Mouse (Mus musculus): Measurements from ENCODE around the gene Arcn1.
A peak's percentile ranks its signal among the peaks of the same experiment; 100 is the strongest.

Arcn1 gene

GRCm38 (mm10) chr9:44740663-44741192 is 26.9 kb downstream of the Arcn1 start:
- DNase-seq, result no peak

- DNase-seq, result peak; percentile 53
These were observed 30.2 kb downstream of the Arcn1 start for GRCm38 (mm10) chr9:44737240-44737949.

GRCm38 (mm10) chr9:44736301-44736700 is 31.3 kb downstream of the Arcn1 start:
- peak; percentile 41 for DNase-seq

- DNase-seq, result peak; percentile 43
These were observed 31.8 kb downstream of the Arcn1 start for GRCm38 (mm10) chr9:44735886-44736285.

- DNase-seq, result peak; percentile 72
These were observed 32.8 kb downstream of the Arcn1 start, which contains the start of gene Phldb1 for GRCm38 (mm10) chr9:44734524-44735494. Phldb1 (minus strand) TSS chr9:44735198.

- peak; percentile 61 for DNase-seq
These were observed 33.7 kb downstream of the Arcn1 start for GRCm38 (mm10) chr9:44733671-44734523.

- peak; percentile 31 for DNase-seq
These were observed 34.6 kb downstream of the Arcn1 start for GRCm38 (mm10) chr9:44732921-44733530.

GRCm38 (mm10) chr9:44732130-44732549 is 35.5 kb downstream of the Arcn1 start:
- DNase-seq, result no peak

- no peak for DNase-seq
These were observed 40.2 kb downstream of the Arcn1 start for GRCm38 (mm10) chr9:44727441-44727840.

GRCm38 (mm10) chr9:44726431-44727146 is 41.1 kb downstream of the Arcn1 start:
- DNase-seq, result peak; percentile 74

GRCm38 (mm10) chr9:44724665-44725064 is 43.0 kb downstream of the Arcn1 start:
- DNase-seq, result no peak

GRCm38 (mm10) chr9:44724223-44724622 is 43.4 kb downstream of the Arcn1 start:
- DNase-seq, result no peak

- peak; percentile 26 for DNase-seq
These were observed 44.1 kb downstream of the Arcn1 start for GRCm38 (mm10) chr9:44723521-44724041.

GRCm38 (mm10) chr9:44723008-44723407 is 44.6 kb downstream of the Arcn1 start:
- no peak for DNase-seq

- no peak for DNase-seq
These were observed 45.1 kb downstream of the Arcn1 start for GRCm38 (mm10) chr9:44722575-44722974.

- DNase-seq, result no peak
These were observed 45.8 kb downstream of the Arcn1 start for GRCm38 (mm10) chr9:44721877-44722186.

GRCm38 (mm10) chr9:44721154-44721876 is 46.3 kb downstream of the Arcn1 start:
- peak; percentile 89 for DNase-seq

- DNase-seq, result peak; percentile 23
These were observed 47.1 kb downstream of the Arcn1 start for GRCm38 (mm10) chr9:44720358-44721153.

- DNase-seq, result no peak
These were observed 47.9 kb downstream of the Arcn1 start for GRCm38 (mm10) chr9:44719632-44720357.
